Mouse (Mus musculus) embryonic stem cell, embryonic (primary cell): ENCODE results near the gene Vps11.

Experiments
- CTCF ChIA-PET, 4 experiments: fragments of 300-600 bp in 2 of 4; fragments of 350-600 bp in 2 of 4; sonication (Branson Sonifier 250); formaldehyde crosslinking; loops; one replicate each; lab custom pipeline; 2022; ENCODE audit warnings: inconsistent platforms in 2 of 4; lab: Charles Lee
- POLR2A ChIA-PET, 4 experiments: fragments of 300-600 bp in 2 of 4; fragments of 350-600 bp in 2 of 4; sonication (Branson Sonifier 250); formaldehyde crosslinking; loops; one replicate each; lab custom pipeline; 2022; ENCODE audit warnings: antibody characterized with exemption in 4 of 4, inconsistent platforms in 1 of 4; lab: Charles Lee

Vps11 gene

DNA sequence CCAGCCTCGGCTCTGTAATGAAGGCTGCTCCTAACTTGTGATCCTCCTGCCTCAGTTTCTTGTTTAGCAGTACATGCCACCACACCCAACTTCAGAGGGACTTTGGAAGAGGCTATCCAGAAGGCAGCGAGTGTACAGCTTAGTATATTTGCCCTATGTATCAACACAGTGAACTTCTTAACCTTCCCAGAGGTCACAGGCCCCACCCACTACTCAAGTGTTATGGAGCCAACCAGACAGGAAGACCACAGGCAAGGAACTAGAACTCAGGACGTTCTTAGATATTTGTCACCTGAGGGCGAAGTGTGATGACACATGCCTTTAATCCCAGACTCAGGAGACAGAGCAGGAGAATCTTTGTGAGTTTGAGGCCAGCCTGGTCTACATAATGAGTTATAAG, 13.8 kb downstream of the Vps11 start:
- POLR2A ChIA-PET, result interaction anchor here (0.5 to 8.5 kb wide), 27 partner anchors 8 to 550 kb away, joined by 3 to 446 read pairs (median 6); partner anchors contain the start of genes H2afx (in 4 of the 4), Hyou1 (in 3 of the 4), Vps11 (in 3 of the 4) and C2cd2l (in 2 of the 4)
- CTCF ChIA-PET, result interaction anchor here in 1 of 4 experiments (0.7 to 2.9 kb wide), 5 partner anchors 9 to 363 kb away, joined by 3 to 12 read pairs (median 3); partner anchors contain the start of gene Vps11

DNA sequence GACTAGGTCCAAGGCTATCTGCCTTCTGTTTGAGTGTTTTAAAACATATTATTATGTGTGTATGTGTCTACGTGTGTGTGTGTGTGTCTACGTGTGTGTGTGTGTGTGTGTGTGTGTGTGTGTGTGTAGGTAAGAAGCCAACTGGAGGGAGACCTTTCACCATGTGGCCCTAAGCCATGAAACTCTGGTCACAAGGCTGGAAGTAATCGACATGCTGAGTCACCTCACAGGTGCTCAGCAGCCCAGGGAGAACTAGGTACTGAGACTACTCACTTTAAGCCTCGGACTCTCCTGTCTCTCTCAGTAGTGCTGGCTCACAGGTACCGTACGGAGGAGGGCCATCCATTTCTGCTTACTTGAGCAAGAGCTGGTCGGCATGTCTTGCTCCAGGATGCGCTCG, 14.3 kb downstream of the Vps11 start:
- ChIA-PET POLR2A (interaction anchor here (0.5 to 8.5 kb wide), 34 partner anchors 8 to 550 kb away, joined by 3 to 446 read pairs (median 6); partner anchors contain the start of genes H2afx (in 4 of the 4), Hyou1 (in 3 of the 4), C2cd2l (in 2 of the 4) and Ccdc84 (in 2 of the 4)), CTCF (interaction anchor here in 2 of 4 experiments (0.6 to 2.9 kb wide), 5 partner anchors 8 to 36 kb away, joined by 3 to 12 read pairs (median 5); partner anchors contain the start of gene Vps11 (in 1 of the 2))

DNA sequence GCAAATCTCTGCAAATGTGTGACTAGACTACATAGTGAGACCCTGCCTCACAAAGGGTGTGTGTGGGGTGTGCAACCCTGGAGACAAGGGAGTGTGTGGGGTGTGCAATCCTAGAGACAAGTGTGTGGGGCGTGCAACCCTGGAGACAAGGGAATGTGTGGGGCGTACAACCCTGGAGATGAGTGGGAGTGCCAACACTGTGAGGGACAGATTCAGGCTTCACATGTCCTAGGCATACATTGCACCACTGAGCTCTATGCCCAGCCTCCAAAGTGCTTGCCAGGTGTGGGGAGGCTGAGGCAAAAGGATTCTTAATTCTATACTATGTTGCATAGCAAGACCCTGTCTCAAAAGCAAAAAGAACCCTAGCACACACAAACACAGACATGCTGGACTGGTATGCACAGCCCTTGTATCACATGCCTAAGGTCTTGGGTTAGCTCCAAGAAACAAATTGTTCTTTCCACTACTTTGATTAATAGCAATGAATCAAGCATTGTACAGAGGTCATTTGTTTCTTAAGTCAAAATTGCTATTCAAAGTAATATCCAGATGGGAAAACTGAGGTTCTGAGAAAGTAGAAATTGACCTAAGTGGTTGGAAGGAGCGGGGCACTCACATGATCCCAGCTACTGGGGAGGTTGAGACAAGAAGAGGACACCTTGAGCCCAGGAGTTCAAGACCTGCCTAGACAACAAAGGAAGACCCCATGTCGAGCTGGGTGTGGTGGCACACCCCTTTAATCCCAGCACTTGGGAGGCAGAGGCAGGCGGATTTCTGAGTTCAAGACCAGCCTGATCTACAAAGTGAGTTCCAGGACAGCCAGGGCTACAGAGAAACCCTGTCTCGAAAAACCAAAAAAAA, 15.7 kb downstream of the Vps11 start:
- CTCF ChIA-PET, result interaction anchor here in 2 of 4 experiments (0.5 to 2.9 kb wide), 7 partner anchors 16 to 393 kb away, joined by 3 to 12 read pairs (median 4); partner anchors contain the start of gene Vps11 (in 2 of the 2)
- POLR2A ChIA-PET, result interaction anchor here (0.7 to 8.5 kb wide), 32 partner anchors 8 to 289 kb away, joined by 3 to 446 read pairs (median 8); partner anchors contain the start of genes H2afx (in 4 of the 4), C2cd2l (in 2 of the 4), Ccdc84 (in 2 of the 4) and Dpagt1 (in 2 of the 4)

DNA sequence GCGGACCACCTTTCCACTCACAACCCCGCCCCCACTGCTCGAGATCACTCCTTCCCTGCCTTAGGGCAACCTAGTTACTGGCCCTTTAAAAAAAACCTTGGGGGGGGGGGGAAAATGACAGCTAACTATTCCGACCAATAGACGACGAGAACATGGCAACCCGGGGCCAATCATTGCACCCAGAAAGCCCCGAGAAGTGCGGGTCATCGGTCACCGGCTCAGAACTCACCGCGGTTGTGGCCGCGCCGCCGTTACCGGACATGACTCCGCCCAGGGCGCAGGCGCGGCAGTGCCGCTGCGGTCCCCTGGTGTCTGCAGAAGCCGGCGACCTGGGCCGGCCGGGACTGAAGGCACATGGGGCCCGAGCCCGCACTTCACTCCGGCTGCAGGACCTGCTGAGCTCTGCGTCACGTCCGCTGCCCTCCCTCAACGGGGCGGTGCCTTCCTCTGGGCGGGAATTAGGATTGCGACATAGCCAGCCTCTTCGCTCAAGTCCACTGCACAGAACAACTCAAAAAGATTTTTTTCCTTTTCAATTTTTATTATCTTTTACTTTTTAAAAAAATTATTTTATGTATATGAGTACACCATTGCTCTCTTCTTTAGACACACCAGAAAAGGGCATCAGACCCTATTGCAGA, 17.6 kb downstream of the Vps11 start, which contains the start of gene Hmbs:
Gene Hmbs, minus strand, starts transcription at position 448 of the 641 bp plus-strand sequence.
- CTCF ChIA-PET, result interaction anchor here (0.6 to 1.9 kb wide), 19 partner anchors 8 to 235 kb away, joined by 3 to 13 read pairs (median 4); partner anchors contain the start of genes Vps11 (in 3 of the 4), Dpagt1 (in 1 of the 4), H2afx (in 1 of the 4) and Hyou1 (in 1 of the 4)
- POLR2A ChIA-PET, result interaction anchor here (0.6 to 8.5 kb wide), 68 partner anchors 9 to 923 kb away, joined by 3 to 446 read pairs (median 5); partner anchors contain the start of genes C2cd2l (in 4 of the 4), H2afx (in 4 of the 4), Dpagt1 (in 3 of the 4) and Hyou1 (in 3 of the 4)

DNA sequence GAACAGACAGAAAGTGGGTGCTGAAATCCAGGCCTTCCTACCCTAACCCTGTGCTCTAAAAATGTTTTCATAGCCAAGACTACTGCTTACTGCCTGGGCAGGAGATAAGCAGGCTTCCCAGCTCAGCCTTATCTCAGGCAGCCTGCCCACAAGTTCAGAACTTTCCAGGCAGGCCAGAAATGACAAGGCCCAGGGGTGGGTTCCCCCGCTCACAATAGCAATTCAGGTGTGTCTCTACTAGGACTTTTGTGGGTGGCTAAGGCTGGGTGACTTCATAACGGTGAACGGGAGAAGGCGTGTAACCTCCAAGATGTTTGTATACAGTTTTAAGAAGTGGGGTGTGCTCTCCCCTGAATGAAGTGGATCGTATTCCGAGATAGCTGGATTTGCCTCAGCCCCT, 18.2 kb downstream of the Vps11 start:
- ChIA-PET POLR2A (interaction anchor here (0.6 to 8.5 kb wide), 62 partner anchors 8 to 422 kb away, joined by 3 to 446 read pairs (median 5); partner anchors contain the start of genes C2cd2l (in 4 of the 4), H2afx (in 4 of the 4), Dpagt1 (in 3 of the 4) and Hyou1 (in 3 of the 4)), CTCF (interaction anchor here (0.6 to 1.9 kb wide), 18 partner anchors 9 to 249 kb away, joined by 3 to 13 read pairs (median 4); partner anchors contain the start of genes Vps11 (in 3 of the 4), Dpagt1 (in 1 of the 4), H2afx (in 1 of the 4) and Hyou1 (in 1 of the 4))

DNA sequence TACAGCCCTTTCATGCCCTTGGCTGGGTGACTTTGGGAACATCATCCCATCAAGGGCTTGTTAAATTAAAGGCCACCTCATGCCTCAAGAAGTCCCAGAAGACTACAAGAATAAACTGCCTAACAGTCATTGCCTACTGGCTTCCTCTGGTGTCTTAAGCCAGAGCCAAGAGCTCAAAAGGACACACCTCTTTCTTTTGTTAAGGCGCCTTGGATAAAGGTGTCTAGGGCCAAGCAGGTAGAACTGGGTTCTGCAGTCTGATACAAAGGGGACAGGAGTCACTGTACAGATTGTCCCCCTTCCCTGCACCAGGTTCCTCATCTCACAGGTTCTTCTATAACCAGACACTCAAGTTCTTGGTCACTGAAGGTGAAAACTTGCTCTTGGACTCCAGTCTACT, 18.9 kb downstream of the Vps11 start:
- ChIA-PET POLR2A (interaction anchor here (1.0 to 8.5 kb wide), 26 partner anchors 8 to 212 kb away, joined by 3 to 446 read pairs (median 16); partner anchors contain the start of genes H2afx (in 4 of the 4), Hyou1 (in 3 of the 4), C2cd2l (in 2 of the 4) and Ccdc84 (in 2 of the 4)), CTCF (interaction anchor here in 3 of 4 experiments (0.7 to 1.3 kb wide), 8 partner anchors 11 to 292 kb away, joined by 3 to 6 read pairs (median 3); partner anchors contain the start of genes C2cd2l (in 1 of the 3), Ccdc153 (in 1 of the 3) and Vps11 (in 1 of the 3))

DNA sequence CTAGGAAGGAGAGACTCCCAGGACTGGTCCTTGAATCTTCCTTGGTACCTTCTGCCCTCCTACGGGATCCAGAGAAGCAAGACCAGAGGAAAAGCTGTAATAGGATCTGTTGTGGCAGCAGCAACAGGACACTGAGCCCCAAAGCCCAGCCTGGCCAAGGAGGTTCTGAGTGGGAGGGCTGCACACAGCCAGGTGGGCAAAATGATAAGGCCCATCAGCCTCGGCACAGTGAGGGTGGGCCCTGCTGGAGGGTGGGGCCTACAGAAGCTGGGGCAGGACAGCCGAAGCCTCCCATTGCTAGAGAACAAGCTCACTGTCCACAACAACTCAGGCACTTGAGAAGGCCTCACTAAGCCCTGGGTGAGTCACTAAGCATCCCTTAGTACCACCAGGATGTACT, 19.3 kb downstream of the Vps11 start:
- ChIA-PET CTCF (interaction anchor here in 3 of 4 experiments (0.7 to 1.1 kb wide), 7 partner anchors 12 to 292 kb away, joined by 3 to 6 read pairs (median 3); partner anchors contain the start of genes C2cd2l (in 1 of the 3), Ccdc153 (in 1 of the 3) and Vps11 (in 1 of the 3)), POLR2A (interaction anchor here in 3 of 4 experiments (0.6 to 8.5 kb wide), 22 partner anchors 7 to 284 kb away, joined by 3 to 446 read pairs (median 30); partner anchors contain the start of genes H2afx (in 3 of the 3), Hyou1 (in 3 of the 3), C2cd2l (in 2 of the 3) and Ccdc84 (in 2 of the 3))

DNA sequence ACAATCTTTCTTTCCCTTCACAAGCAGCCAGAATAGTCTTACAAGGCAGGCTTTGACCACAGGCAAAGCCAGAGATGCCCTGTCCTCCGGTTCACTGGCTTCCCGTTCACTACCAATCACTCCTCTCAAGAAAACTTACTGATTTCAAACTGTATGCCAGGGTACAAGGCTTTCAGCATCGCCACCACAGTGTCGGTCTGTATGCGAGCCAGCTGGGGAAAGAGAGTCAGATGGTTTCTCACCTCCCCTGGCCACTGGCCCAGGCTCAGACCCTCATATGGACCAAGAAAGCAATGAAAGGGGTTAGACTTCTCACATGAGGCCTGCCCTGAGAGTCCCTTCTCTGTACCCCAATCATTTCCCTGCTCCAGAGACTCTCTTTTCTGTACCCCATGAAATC, 20.0 kb downstream of the Vps11 start:
- ChIA-PET POLR2A (interaction anchor here in 2 of 4 experiments (1.0 to 8.5 kb wide), 9 partner anchors 7 to 47 kb away, joined by 3 to 446 read pairs (median 36); partner anchors contain the start of genes Dpagt1 (in 2 of the 2), H2afx (in 2 of the 2) and Hyou1 (in 2 of the 2)), CTCF (no interaction called here)

DNA sequence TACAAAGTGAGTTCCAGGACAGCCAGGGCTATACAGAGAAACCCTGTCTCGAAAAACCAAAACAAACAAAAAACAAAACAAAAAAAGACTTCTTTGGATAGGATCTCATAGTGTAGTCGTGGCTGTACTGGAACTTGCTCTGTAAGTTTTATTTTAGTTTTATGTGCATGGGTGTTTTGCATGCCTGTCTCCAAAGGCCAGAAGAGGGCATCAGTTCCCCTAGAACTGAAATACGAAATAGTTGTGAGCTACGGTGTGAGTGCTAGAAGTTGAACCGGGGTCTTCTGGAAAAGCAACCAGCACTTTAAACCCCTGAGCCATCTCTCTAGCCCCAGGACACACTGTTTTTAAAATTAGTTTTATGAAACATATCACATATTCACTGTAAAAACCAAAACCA, 22.9 kb downstream of the Vps11 start:
- CTCF ChIA-PET, result interaction anchor here in 3 of 4 experiments (0.6 to 1.8 kb wide), 9 partner anchors 9 to 430 kb away, joined by 3 to 13 read pairs (median 5); partner anchors contain the start of genes Vps11 (in 2 of the 3) and C2cd2l (in 1 of the 3)
- POLR2A ChIA-PET, result interaction anchor here (0.6 to 13.8 kb wide), 19 partner anchors 7 to 554 kb away, joined by 3 to 483 read pairs (median 33); partner anchors contain the start of genes Vps11 (in 3 of the 4), C2cd2l (in 2 of the 4), Dpagt1 (in 2 of the 4) and Ccdc84 (in 1 of the 4)

DNA sequence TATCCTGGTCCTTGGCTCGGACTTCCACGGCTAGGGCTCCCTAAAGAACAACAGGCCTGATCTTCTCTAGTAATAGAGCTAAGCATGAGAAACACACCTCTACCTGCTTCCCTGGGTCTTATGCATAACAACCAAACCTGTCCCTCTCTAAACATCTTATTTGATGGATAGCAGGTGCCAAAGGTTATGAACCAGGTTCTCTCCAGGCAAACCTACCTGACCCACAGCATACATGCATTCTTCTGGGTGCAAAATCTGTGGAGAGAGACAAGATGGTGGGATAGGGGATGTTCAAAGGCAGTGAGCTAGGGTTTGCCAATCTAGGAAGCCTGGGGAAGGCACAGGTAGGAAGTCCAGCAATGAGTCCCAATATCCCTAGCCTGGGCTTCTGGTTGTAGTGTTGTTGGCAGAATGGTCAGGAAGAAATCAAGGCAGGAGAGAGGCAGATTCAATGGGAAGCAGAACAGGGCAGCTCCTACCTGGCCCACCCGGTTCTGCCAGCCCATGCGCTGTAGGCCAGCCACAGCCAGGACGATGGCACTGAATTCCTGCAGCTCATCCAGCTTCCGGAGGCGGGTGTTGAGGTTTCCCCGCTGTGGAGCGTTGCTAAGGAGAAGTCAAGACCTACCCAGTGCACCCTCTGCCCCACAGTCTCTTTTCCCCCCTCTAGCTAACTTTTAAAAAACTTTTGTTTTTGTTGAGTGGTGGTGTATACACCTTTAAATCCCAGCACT, 23.9 kb downstream of the Vps11 start:
- ChIA-PET POLR2A (interaction anchor here (0.6 to 13.8 kb wide), 41 partner anchors 8 to 903 kb away, joined by 3 to 483 read pairs (median 4); partner anchors contain the start of genes C2cd2l (in 3 of the 4), Dpagt1 (in 3 of the 4), Vps11 (in 3 of the 4) and Hmbs (in 2 of the 4)), CTCF (interaction anchor here in 2 of 4 experiments (0.7 to 1.3 kb wide), 5 partner anchors 24 to 228 kb away, joined by 3 to 5 read pairs (median 4); partner anchors contain the start of gene Vps11 (in 1 of the 2))

DNA sequence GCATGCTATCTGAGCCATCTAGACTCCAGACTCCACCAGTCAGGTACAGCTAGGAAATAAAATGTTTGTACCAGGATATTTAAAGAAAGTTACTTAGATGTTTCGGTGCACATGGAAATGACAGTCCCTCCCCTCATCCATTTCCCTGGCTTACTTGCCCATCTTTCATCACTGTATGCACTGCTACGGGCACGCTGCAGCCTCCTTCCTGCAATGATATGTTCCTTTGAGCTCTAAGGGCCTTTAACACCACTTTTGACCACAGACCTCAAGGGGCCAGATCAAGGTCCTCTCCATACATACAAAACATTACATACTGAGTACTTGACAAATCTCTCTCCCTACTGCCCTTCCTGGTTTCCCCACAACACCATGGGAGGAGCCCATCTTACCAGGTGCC, 24.5 kb downstream of the Vps11 start:
- POLR2A ChIA-PET, result interaction anchor here (0.7 to 13.8 kb wide), 35 partner anchors 8 to 205 kb away, joined by 3 to 483 read pairs (median 14); partner anchors contain the start of genes Dpagt1 (in 4 of the 4), C2cd2l (in 3 of the 4), Hmbs (in 3 of the 4) and Cbl (in 2 of the 4)

DNA sequence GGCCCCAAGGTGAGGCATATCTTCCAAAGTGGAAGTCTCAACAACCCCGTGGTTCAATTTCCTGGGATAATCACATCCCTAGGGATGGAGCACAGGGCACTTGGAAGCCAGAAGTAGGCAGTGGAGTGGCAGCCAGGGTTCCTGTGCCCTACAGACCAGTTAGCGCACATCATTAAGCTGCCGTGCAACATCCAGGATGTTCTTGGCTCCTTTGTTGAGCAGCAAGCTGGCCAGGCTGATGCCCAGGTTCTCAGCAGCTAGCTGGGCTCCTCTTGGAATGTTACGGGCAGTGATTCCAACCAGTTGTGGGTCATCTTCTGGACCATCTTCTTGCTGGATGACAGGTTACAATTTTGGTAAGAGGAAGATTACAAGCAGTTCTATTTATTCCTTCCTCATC, 25.0 kb downstream of the Vps11 start:
- CTCF ChIA-PET, result interaction anchor here in 1 of 4 experiments (0.6 to 1.2 kb wide), 2 partner anchors 25 to 316 kb away, joined by 3 to 4 read pairs; partner anchors contain the start of gene Vps11
- POLR2A ChIA-PET, result interaction anchor here (0.7 to 13.8 kb wide), 40 partner anchors 9 to 205 kb away, joined by 3 to 483 read pairs (median 62); partner anchors contain the start of genes Dpagt1 (in 4 of the 4), C2cd2l (in 3 of the 4), Hmbs (in 3 of the 4) and Abcg4 (in 2 of the 4)

More for the DNA sequence above, 24.5 kb downstream of the Vps11 start:
- CTCF ChIA-PET, result interaction anchor here in 1 of 4 experiments (0.6 to 1.2 kb wide), 3 partner anchors 25 to 316 kb away, joined by 3 to 4 read pairs (median 4); partner anchors contain the start of gene Vps11

DNA sequence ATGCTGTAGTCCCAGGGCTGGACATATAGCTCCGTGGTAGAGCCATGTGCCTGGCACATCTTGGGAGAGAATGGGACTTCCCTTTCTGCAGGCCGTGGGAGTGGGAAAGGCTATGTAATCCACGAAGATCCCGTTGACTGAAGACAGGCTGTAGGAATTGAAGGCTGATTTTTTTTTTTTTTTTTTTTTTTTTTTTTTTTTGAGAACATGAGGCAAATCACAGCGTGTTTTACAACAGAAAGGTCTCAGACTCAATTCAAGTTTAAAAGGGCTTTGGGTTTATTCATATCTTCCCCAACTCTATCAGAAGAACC, 25.4 kb downstream of the Vps11 start:
- ChIA-PET CTCF (interaction anchor here in 2 of 4 experiments (0.7 to 2.3 kb wide), 3 partner anchors 8 to 1404 kb away, joined by 3 to 17 read pairs (median 4); partner anchors contain the start of genes Hmbs (in 1 of the 2) and Vps11 (in 1 of the 2)), POLR2A (interaction anchor here (0.7 to 13.8 kb wide), 60 partner anchors 9 to 1105 kb away, joined by 3 to 483 read pairs (median 23); partner anchors contain the start of genes C2cd2l (in 4 of the 4), Dpagt1 (in 4 of the 4), Hinfp (in 3 of the 4) and Hmbs (in 3 of the 4))

DNA sequence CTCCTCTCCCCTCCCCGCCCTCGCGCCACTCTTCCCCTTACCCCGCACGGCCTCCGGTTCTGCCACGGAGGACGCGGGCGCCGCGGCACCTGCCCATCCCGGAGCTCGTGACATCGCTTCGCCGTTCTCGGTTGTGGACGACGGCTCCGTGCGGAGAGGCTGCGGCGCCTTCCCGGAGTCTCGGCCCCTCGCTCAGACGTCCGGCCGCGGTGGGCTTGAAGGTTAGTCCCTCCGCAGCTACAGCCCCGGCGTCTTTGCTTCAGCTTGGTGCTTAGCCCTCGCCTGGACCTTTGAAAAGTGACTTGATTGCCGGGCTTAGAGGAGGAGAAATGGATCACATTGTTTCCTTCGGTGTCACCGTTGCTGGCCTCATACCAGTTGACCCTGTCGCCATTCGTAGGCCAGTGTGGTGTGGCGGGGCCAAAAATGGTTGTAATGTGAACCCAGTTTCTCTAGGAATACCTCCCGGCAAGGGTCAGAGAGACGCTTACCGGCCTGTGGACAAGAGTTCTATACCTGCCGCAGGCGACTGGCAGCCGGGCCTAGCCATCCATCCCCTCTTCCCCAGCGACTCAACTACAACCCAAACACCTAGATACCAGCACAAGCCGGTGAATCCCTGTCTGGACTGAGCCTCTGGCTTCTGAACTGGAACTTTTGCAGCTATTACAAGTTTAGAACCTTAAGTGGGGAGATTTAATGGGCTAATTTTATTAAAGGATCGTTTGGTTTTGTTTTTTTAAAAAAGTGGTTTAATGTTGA, 26.0 kb downstream of the Vps11 start:
- POLR2A ChIA-PET, result interaction anchor here (0.5 to 13.8 kb wide), 133 partner anchors 8 to 1181 kb away, joined by 3 to 483 read pairs (median 7); partner anchors contain the start of genes C2cd2l (in 4 of the 4), Cbl (in 4 of the 4), Dpagt1 (in 4 of the 4) and Hmbs (in 4 of the 4)
- CTCF ChIA-PET, result interaction anchor here in 2 of 4 experiments (0.7 to 2.3 kb wide), 11 partner anchors 9 to 1405 kb away, joined by 3 to 17 read pairs (median 3); partner anchors contain the start of genes Hmbs (in 2 of the 2), Bcl9l (in 1 of the 2), Nlrx1 (in 1 of the 2) and Vps11 (in 1 of the 2)
